Mouse (Mus musculus): ENCODE measurements around the gene Hoxb5.
A peak's percentile ranks its signal among the peaks of the same experiment; 100 is the strongest.

Hoxb5 gene

GRCm38 (mm10) chr11:96302381-96303150, 570 bp upstream of the Hoxb5 start:
- no peak for DNase-seq (ENCODE audit: low spot score in 2 of 2)

- DNase-seq (ENCODE audit: low spot score in 2 of 2), result no peak
These were observed 1.5 kb downstream of the Hoxb5 start for GRCm38 (mm10) chr11:96304381-96305195.

GRCm38 (mm10) chr11:96305505-96306182, 2.5 kb downstream of the Hoxb5 start:
- no peak for DNase-seq (ENCODE audit: low spot score in 2 of 2)

GRCm38 (mm10) chr11:96306183-96306907, 3.2 kb downstream of the Hoxb5 start:
- DNase-seq (ENCODE audit: low spot score in 2 of 2), result no peak

- no peak for DNase-seq (ENCODE audit: low spot score in 2 of 2)
These were observed 3.8 kb downstream of the Hoxb5 start for GRCm38 (mm10) chr11:96306908-96307269.

- DNase-seq (ENCODE audit: low spot score in 2 of 2), result no peak
These were observed 5.6 kb downstream of the Hoxb5 start for GRCm38 (mm10) chr11:96308763-96309162.

GRCm38 (mm10) chr11:96309288-96309687, 6.2 kb downstream of the Hoxb5 start:
- DNase-seq (ENCODE audit: low spot score in 2 of 2), result no peak

GRCm38 (mm10) chr11:96310183-96310938, 7.2 kb downstream of the Hoxb5 start:
- DNase-seq (ENCODE audit: low spot score in 2 of 2), result no peak

GRCm38 (mm10) chr11:96311097-96311496, 8.0 kb downstream of the Hoxb5 start:
- no peak for DNase-seq (ENCODE audit: low spot score in 2 of 2)

GRCm38 (mm10) chr11:96311520-96312417, 8.6 kb downstream of the Hoxb5 start:
- peak; percentile 34 to 58 for DNase-seq (ENCODE audit: low spot score in 2 of 2)

- no peak for DNase-seq (ENCODE audit: low spot score in 2 of 2)
These were observed 10.0 kb downstream of the Hoxb5 start for GRCm38 (mm10) chr11:96313134-96313533.

GRCm38 (mm10) chr11:96313806-96314428, 10.8 kb downstream of the Hoxb5 start:
- no peak for DNase-seq (ENCODE audit: low spot score in 2 of 2)

- no peak for DNase-seq (ENCODE audit: low spot score in 2 of 2)
These were observed 11.7 kb downstream of the Hoxb5 start for GRCm38 (mm10) chr11:96314671-96315343.

- no peak for DNase-seq (ENCODE audit: low spot score in 2 of 2)
These were observed 12.2 kb downstream of the Hoxb5 start for GRCm38 (mm10) chr11:96315344-96315681.

- DNase-seq (ENCODE audit: low spot score in 2 of 2), result no peak
These were observed 13.8 kb downstream of the Hoxb5 start for GRCm38 (mm10) chr11:96316696-96317607.

- DNase-seq (ENCODE audit: low spot score in 2 of 2), result no peak
These were observed 14.7 kb downstream of the Hoxb5 start, which contains the start of gene Hoxb4 for GRCm38 (mm10) chr11:96317608-96318367. Gene Hoxb4 (plus strand): TSS chr11:96318267.
